Mouse (Mus musculus) T-helper 1 cell (primary cell): ENCODE results near the gene Ndufa1.
"Not testable (repeated sequence)": the region's sequence is repeated elsewhere in the genome, so short reads cannot be mapped to it uniquely, and the experiment has no call there.

Source experiments
- in situ Hi-C: fragments of 300-600 bp; cut with MboI, MseI; formaldehyde crosslinking; loops from one replicate; pipeline ENCODE4 v1.15.1; 2025; ENCODE audit warnings: high pct_unique_total_duplicates

Ndufa1 gene

GRCm38 (mm10) chrX:37191105-37191743 is at the start of gene Ndufa1, which contains the start of gene Rnf113a1:
Gene Ndufa1 (minus strand): TSS chrX:37191163.
Gene Rnf113a1 (plus strand): TSS chrX:37191245.
- in situ Hi-C loops, result no loop called here

DNA sequence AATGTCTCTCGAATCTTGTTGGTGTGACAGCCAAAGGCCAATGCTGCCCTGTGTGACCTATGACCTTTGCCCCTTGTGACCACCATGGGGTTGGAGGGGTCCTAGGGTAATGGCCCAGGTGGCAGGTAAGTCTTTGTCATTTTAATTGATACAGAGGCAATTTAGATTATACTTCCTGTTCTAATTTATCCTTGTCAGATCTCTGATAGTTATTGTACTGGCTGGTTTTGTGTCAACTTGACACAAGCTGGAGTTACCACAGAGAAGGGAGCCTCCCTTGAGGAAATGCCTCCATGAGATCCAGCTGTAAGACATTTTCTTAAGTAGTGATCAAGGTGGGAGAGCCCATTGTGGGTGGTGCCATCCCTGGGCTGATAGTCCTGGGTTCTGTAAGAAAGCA is 31.2 kb upstream of the Ndufa1 start, which contains the start of gene Rhox1:
TSS of gene Rhox1 (minus strand) at position 101 of the 400 bp plus-strand sequence.
- in situ Hi-C loops, result not testable (repeated sequence)

- in situ Hi-C loops, result no loop called here
Observed at GRCm38 (mm10) chrX:37210941-37211340, 20.0 kb upstream of the Ndufa1 start, which contains the start of gene Gm9. Gene Gm9 (minus strand): TSS chrX:37211041.

DNA sequence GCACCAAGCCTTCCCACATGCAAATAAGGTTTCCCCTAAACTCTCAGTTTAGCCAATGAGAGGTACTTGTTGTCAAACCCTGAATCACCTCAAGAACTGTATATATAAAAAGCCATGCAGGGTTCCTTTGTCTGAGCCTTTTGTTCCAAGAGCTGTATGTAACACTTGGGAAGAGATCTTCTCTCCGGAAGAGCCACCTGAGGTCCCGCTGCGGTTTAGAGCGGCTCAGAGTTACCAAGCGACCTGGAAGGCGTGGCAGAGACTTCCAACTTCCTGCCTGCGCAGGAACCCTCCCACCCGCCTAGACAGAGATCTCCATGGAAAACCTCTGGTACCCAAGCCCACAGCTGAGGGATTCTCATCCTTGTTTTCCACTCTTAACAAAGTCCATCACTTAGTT is 7.7 kb upstream of the Ndufa1 start:
- in situ Hi-C loops, result no loop called here

DNA sequence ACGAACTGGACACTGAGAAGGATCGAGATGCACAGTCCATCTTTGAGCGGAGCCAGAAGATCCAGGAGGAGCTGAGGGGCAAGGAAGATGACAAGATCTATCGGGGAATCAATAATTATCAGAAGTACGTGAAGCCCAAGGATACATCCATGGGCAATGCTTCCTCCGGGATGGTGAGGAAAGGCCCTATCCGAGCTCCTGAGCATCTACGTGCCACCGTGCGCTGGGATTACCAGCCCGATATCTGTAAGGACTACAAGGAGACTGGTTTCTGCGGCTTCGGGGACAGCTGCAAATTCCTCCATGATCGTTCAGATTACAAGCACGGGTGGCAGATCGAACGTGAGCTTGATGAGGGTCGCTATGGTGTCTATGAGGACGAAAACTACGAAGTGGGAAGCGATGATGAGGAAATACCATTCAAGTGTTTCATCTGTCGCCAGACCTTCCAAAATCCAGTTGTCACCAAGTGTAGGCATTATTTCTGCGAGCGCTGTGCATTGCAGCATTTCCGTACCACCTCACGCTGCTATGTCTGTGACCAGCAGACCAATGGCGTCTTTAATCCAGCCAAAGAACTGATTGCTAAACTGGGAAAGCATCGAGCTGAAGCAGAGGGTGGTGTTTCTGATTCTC is 899 bp upstream of the Ndufa1 start:
- in situ Hi-C loops, result no loop called here

- in situ Hi-C loops, result no loop called here
Observed at GRCm38 (mm10) chrX:37190755-37191104, 233 bp downstream of the Ndufa1 start.

- in situ Hi-C loops, result not testable (repeated sequence)
Observed at GRCm38 (mm10) chrX:37184401-37184800, 6.6 kb downstream of the Ndufa1 start.

DNA sequence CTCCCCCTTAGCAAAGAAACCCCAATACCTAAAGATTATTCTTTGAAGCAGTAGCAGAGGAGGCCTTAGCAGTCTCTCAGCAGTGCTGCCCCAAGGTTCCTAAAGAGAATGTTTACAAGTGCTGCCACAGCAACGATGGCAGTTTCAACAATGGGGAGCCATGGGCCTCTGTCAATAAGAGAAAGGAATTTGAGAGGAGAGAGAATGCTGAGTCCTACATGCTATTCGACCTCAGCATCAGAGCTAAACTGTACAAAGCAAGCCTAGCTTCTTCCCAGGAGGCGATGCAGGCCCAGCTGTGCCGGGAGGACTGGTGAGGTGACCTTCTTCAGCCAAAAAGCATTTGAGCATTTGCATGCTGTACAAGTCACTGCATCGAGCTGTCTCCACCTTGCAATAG is 22.2 kb downstream of the Ndufa1 start, which contains the start of gene Akap14:
TSS of gene Akap14 (minus strand) at position 101 of the 400 bp plus-strand sequence.
- in situ Hi-C loops, result no loop called here

DNA sequence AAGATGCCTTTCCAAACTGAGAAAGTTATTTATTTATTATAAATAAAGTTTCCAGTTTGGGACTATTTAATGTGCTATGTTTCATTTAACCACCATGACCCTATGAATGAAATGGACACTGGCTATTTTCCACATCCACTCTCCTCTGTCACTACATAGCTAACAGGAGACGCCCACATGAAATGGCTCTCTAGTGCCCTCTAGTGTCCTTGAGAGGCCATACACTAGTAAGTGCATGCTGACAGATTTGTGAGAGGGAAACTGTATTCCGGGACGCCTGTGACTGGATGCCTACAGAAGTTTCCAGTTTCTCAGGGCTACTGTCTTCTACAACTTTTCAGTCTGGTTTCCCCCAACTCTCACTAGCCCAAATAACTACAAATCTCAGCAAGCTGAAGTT is 23.9 kb downstream of the Ndufa1 start:
- in situ Hi-C loops, result no loop called here

DNA sequence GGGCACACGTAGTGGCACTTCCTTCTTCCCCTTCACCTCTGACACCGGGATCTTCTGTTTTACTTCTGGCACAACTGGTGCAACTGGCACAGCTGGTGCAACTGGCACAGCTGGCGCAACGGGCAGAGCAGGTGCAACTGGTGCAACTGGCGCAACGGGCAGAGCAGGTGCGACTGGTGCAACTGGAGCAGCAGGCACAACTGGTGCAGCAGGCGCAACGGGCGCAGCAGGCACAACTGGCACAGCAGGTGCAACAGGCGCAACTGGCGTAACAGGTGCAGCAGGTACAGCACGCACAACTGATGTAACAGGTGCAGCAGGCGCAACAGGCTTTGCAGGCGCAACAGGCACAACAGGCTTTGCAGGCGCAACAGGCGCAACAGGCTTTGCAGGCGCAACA is 27.8 kb downstream of the Ndufa1 start:
- in situ Hi-C loops, result no loop called here

DNA sequence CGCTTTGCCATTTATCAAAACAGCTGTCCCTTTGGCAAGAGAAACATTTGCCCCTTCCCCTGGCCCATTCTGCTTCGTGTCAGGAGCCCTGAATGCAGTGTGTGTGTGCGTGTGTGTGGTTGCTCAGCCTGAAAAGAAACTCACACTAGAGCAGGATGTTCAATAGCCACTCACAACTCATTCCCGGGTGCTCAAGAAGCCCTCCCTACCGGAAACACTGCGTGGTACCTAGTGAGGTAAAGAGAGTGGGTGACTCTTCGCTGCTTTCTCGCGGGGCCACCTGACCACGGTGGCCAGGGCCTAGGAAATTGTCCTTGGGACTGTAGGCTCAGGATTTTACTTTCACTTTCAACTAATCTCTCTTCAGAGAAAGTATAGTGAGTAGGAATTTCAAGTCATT is 29.8 kb downstream of the Ndufa1 start:
- in situ Hi-C loops, result no loop called here

GRCm38 (mm10) chrX:37157839-37158238 is 33.1 kb downstream of the Ndufa1 start:
- in situ Hi-C loops, result no loop called here

GRCm38 (mm10) chrX:37144954-37145353 is 46.0 kb downstream of the Ndufa1 start:
- in situ Hi-C loops, result no loop called here

GRCm38 (mm10) chrX:37144498-37144897 is 46.5 kb downstream of the Ndufa1 start:
- in situ Hi-C loops, result not testable (repeated sequence)

GRCm38 (mm10) chrX:37141732-37142131 is 49.2 kb downstream of the Ndufa1 start:
- in situ Hi-C loops, result no loop called here
